Mouse (Mus musculus) mammary gland, adult 2 months (tissue): ENCODE data around the gene Olfr340. TPM values are rescaled to one million over a fixed set of nuclear protein-coding genes. Genes with fewer than 3 reads are reported as not detected.

ENCODE experiments used
- polyA plus RNA-seq: library from polyadenylated mRNA; depleted of rRNA; stranded (reverse); fragments of >200 nt; gene quantifications from 2 replicates; pipeline ENCODE4 v1.2.3, GENCODE M21; 2012; ENCODE audit warnings: low replicate concordance; rRNA removed

Olfr340 gene
- not detected in 2 replicates for polyA plus RNA-seq

GRCm38 (mm10) chr2:36452287-36452686 lies at the start of gene Olfr340:
TSS of gene Olfr340 (plus strand) at chr2:36452587.

GRCm38 (mm10) chr2:36418647-36419046 lies 33.7 kb upstream of the Olfr340 start, which contains the start of gene Olfr339:
TSS of gene Olfr339 (plus strand) at chr2:36418947.

GRCm38 (mm10) chr2:36482368-36482767 lies 30.0 kb downstream of the Olfr340 start, which contains the start of gene Olfr341:
TSS of gene Olfr341 (minus strand) at chr2:36482468.

Other genes starting within 250 kb of the Olfr340 start
- 19.5 and 30.0 TPM in 2 replicates for gene Ptgs1, start 222.2 kb upstream of the Olfr340 start, polyA plus RNA-seq
- not detected in 2 replicates for gene Olfr338, start 79.1 kb upstream of the Olfr340 start, polyA plus RNA-seq
- gene Olfr339, start 33.6 kb upstream of the Olfr340 start, polyA plus RNA-seq: not detected in 2 replicates
- not detected in 2 replicates for gene Olfr341, start 29.9 kb downstream of the Olfr340 start, polyA plus RNA-seq
- not detected in 2 replicates for gene Olfr342, start 72.4 kb downstream of the Olfr340 start, polyA plus RNA-seq
- not detected in 2 replicates for gene Olfr344, start 114.1 kb downstream of the Olfr340 start, polyA plus RNA-seq
- not detected in 2 replicates for gene Olfr345, start 187.5 kb downstream of the Olfr340 start, polyA plus RNA-seq
- not detected in 2 replicates for gene Olfr346, start 233.2 kb downstream of the Olfr340 start, polyA plus RNA-seq